Mouse (Mus musculus): ENCODE measurements at regions not wholly inside any gene's neighbourhood (a gene's known extent, or its start where the extent isn't known, plus 50 kb on each side); places are given as distances from the start of the nearest gene placed in this dataset.
A peak's percentile ranks its signal among the peaks of the same experiment; 100 is the strongest.

DNA sequence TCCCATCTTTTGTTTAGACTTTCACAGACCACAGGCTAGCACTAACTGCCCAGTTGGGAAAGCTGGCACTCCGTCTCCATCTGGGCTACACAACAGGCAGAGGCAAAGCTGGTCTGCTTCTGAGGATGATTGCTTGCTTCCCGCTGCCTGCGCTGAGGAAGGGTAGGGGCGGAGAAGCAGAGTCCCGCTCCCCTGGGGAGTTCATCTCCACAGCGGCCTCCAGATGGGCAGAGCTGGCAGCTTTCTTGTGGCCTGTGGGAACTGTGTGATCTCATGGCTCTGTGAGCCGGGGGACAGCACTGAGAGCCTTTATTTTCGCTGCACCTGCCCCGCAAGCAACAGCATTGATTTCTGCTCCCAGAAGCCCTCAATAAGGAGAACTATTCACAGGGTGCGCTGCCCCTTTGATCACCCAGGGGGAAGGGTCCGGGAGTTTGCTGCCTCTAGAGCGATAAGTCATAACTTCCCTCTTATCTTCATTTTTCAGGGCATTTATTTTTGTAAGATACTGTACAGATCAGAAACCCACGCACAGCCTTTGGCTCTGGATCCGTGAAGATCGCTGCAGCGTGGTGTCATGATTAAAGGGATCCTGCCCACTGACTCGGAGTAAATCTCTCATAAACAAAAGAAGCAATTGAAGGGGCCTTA lies 155.7 kb downstream of the Gm9376 start:
- DNase-seq: peak; percentile 15

DNA sequence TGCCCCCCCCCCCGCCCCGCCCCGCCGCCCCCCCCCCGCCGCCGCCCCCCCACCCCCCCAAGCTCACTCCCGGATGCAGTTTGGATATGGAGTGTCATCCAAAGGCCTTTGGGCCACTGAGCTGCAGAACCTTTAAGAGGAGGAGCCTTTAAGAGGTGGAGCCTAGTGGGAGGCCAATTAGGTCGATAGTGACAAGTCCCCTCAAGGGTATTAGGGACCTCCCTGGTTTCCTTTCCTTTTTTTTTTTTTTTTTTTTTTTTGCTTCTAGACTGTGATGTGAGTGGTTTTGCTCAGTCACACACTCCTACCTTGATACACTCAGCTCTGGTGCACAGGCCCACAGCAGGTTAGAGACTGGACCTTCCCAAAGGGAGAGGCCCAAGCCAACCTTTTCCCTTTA lies 156.5 kb downstream of the Gm9376 start:
- DNase-seq: no peak

DNA sequence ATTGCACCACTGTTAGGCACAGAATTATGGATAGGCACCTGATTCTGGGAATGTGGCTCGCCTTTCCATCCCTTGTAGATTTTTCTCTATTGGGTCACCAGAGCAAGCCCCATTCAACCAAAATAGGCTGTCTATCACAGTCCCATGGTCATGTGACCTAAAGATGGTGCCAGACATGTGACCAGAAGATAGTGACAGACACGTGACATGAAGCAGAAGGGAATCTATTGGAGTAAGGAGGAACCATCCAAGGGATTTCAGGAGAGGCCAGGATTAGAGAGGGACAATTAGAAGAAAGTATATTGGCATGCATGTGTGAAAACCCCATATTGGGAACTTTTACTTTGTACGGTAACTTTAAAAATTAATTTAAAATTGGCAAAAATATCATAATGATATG lies 159.8 kb downstream of the Gm9376 start:
- DNase-seq: no peak

DNA sequence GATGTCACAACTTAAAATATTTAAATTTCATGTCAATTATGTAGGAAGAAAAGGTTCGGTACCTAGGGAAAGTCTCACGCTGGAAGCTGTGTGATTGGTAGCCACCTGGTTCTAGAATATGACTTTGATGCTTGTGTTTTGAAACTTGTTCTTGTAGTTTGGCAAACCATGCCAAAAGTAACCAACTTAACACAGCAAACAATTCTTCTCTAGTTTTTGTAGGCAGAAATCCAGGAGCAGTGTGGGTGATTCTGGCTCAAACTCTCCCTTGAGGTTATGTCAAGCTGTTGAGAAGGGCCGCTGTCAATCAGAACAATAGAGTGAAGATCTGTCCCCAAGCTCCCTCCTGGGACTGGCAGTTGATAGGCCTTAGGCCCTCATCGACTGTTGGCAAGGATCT lies 163.5 kb downstream of the Gm9376 start:
- DNase-seq: no peak

DNA sequence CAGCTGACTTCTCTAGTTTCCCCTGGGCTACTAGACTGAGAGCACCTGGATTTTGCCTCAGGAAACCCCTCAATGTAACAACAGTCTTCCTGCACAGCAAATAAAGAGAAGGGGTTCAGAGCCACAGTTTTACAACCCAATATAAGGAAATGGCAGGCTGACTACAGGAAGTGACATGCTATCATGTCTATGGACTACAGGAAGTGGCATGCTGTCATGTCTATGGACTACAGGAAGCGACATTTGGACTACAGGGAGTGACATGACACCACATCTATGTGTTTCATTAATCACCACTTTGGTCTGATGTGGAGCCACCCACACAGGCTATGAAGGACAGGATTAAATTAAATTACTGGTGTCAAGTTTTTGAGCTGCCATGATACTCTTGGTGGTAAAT lies 164.0 kb downstream of the Gm9376 start:
- DNase-seq: no peak

DNA sequence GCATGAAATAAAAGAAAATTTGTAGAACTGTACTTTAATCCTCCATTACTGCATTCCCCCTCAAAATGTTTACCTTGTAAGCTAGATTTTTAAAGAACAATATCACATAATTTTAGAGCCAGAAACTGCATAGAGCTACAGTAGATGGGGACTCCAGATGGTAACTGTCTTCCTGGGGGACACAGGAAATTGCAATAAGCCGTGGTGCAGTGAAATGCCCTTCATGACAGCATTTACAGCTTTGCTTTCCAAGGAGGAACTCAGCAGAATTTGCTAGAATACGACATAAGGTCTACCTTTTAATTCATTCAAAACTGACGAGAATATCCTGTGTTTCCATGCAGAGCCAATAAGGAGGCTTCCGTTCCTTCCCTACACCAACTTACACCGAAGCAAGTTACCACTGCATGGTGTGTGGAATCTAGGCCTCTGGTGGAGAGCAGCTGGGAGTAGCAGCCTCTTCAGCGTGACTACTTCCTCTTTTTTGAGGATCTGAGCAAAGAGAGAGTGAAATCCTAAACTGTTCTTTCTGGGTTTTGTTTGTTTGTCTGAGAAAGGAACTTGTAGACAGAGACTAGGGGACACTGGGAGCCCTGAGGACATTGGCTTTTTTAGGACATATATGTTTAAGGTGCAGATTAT lies 164.6 kb downstream of the Gm9376 start:
- no peak for DNase-seq

All from right cerebral cortex, adult 18-20 months (tissue).